Mouse (Mus musculus) thymus, adult 18-20 months (tissue): ENCODE data around the gene Asb2.

Source experiments
- DNase-seq, 2 experiments: peaks; one replicate each; pipeline ENCODE4 v3.0.0; 2022; ENCODE audit warnings: mixed read lengths in 2 of 2

The Asb2 gene

GRCm38 (mm10) chr12:103315831-103316545, 39.8 kb downstream of the Asb2 start:
- no peak for DNase-seq

- DNase-seq = no peak
Observed at GRCm38 (mm10) chr12:103314640-103315361, 41.0 kb downstream of the Asb2 start.

- no peak for DNase-seq
Observed at GRCm38 (mm10) chr12:103313871-103314639, 41.7 kb downstream of the Asb2 start.

GRCm38 (mm10) chr12:103313274-103313673, 42.5 kb downstream of the Asb2 start:
- DNase-seq = no peak

GRCm38 (mm10) chr12:103311921-103312320, 43.9 kb downstream of the Asb2 start:
- DNase-seq = no peak

- DNase-seq = no peak
Observed at GRCm38 (mm10) chr12:103310744-103311267, 45.0 kb downstream of the Asb2 start, which contains the start of gene Fam181a. TSS of gene Fam181a (plus strand) at chr12:103310975.

GRCm38 (mm10) chr12:103306720-103307119, 49.1 kb downstream of the Asb2 start:
- DNase-seq = no peak

- DNase-seq = no peak
Observed at GRCm38 (mm10) chr12:103306224-103306623, 49.6 kb downstream of the Asb2 start.

GRCm38 (mm10) chr12:103302960-103303359, 52.8 kb downstream of the Asb2 start:
- DNase-seq = no peak

- DNase-seq = no peak
Observed at GRCm38 (mm10) chr12:103301645-103302044, 54.2 kb downstream of the Asb2 start.

- DNase-seq = no peak
Observed at GRCm38 (mm10) chr12:103300493-103300892, 55.3 kb downstream of the Asb2 start.

- DNase-seq = no peak
Observed at GRCm38 (mm10) chr12:103296292-103296691, 59.5 kb downstream of the Asb2 start.

- no peak for DNase-seq
Observed at GRCm38 (mm10) chr12:103292366-103292765, 63.4 kb downstream of the Asb2 start.

- no peak for DNase-seq
Observed at GRCm38 (mm10) chr12:103287276-103287675, 68.5 kb downstream of the Asb2 start.

GRCm38 (mm10) chr12:103283411-103283810, 72.4 kb downstream of the Asb2 start:
- DNase-seq = no peak

- DNase-seq = no peak
Observed at GRCm38 (mm10) chr12:103282936-103283335, 72.9 kb downstream of the Asb2 start.

- no peak for DNase-seq
Observed at GRCm38 (mm10) chr12:103281912-103282311, 73.9 kb downstream of the Asb2 start.

GRCm38 (mm10) chr12:103281491-103281890, 74.3 kb downstream of the Asb2 start:
- no peak for DNase-seq

GRCm38 (mm10) chr12:103276422-103276821, 79.4 kb downstream of the Asb2 start:
- DNase-seq = no peak

- no peak for DNase-seq
Observed at GRCm38 (mm10) chr12:103273732-103274131, 82.1 kb downstream of the Asb2 start.

- no peak for DNase-seq
Observed at GRCm38 (mm10) chr12:103273051-103273450, 82.8 kb downstream of the Asb2 start.

- no peak for DNase-seq
Observed at GRCm38 (mm10) chr12:103272176-103272575, 83.6 kb downstream of the Asb2 start.
